Mouse (Mus musculus) lung, postnatal 0 days (tissue): ENCODE measurements around the gene Med13l.

Experiments used
- CTCF ChIP-seq: IDR thresholded peaks from 2 replicates; pipeline ENCODE4 v1.5.1; 2016; ENCODE audit warnings: antibody characterized with exemption, mild to moderate bottlenecking
- EP300 ChIP-seq: IDR thresholded peaks from 2 replicates; pipeline ENCODE4 v1.6.1; 2016; ENCODE audit warnings: antibody characterized with exemption, mild to moderate bottlenecking, control low read depth

DNA sequence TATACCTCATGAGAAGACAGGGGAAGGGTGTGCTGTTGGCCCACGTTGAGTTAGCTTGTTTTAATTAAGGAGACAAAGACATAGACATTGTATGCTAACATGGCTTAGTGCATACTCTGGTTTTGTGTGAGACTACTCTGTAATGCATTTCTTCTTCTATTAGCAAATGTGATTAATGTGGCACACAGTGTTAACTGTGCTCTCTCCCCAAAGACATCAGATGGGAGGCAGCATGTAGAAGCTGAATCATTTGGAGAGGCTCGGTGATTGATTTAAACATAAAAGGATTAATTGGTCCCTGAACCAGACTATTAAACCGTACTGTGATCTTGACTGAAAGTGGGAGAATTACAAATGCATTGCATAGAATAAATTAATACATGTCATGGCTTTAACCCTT lies 145.9 kb downstream of the Med13l start:
- TF ChIP-seq CTCF: no peak
- TF ChIP-seq EP300: no peak
